In genomic region chr13:76391920-76392319, GRCm38 (mm10) we compare ENCODE assay signal across 21 mouse cellular contexts.
"Had no signal": no experiment of that assay in that cellular context is flagged by ENCODE, and none has a peak within 500 bp of the region (broad histone marks: within the 10 kb centered on the region; RNA-seq: fewer than 3 reads in every experiment).

No protein-coding gene starts in this region.

- H3K4me3 ChIP-seq: limb, embryonic 10.5 days; limb, embryonic 13.5 days; liver, embryonic 12.5 days; liver, embryonic 15.5 days; lung, embryonic 15.5 days; midbrain, embryonic 12.5 days; midbrain, embryonic 15.5 days; neural tube, embryonic 12.5 days; neural tube, embryonic 15.5 days; stomach, embryonic 15.5 days had no signal

- H3K36me3 ChIP-seq: limb, embryonic 10.5 days; limb, embryonic 13.5 days; liver, embryonic 12.5 days; liver, embryonic 15.5 days; lung, embryonic 15.5 days; midbrain, embryonic 12.5 days; midbrain, embryonic 15.5 days; neural tube, embryonic 12.5 days; neural tube, embryonic 15.5 days; stomach, embryonic 15.5 days had no signal

- H3K27ac ChIP-seq: limb, embryonic 10.5 days; limb, embryonic 13.5 days; liver, embryonic 12.5 days; liver, embryonic 15.5 days; lung, embryonic 15.5 days; midbrain, embryonic 12.5 days; midbrain, embryonic 15.5 days; neural tube, embryonic 12.5 days; neural tube, embryonic 15.5 days; stomach, embryonic 15.5 days had no signal

- H3K9ac ChIP-seq: limb, embryonic 13.5 days; liver, embryonic 12.5 days; liver, embryonic 15.5 days; lung, embryonic 15.5 days; midbrain, embryonic 12.5 days; midbrain, embryonic 15.5 days; neural tube, embryonic 12.5 days; neural tube, embryonic 15.5 days; stomach, embryonic 15.5 days had no signal

- H3K4me1 ChIP-seq: limb, embryonic 10.5 days; limb, embryonic 13.5 days; liver, embryonic 12.5 days; liver, embryonic 15.5 days; lung, embryonic 15.5 days; midbrain, embryonic 12.5 days; midbrain, embryonic 15.5 days; neural tube, embryonic 12.5 days; neural tube, embryonic 15.5 days; stomach, embryonic 15.5 days had no signal

- H3K27me3 ChIP-seq: liver, embryonic 12.5 days; liver, embryonic 15.5 days; midbrain, embryonic 15.5 days; neural tube, embryonic 12.5 days; neural tube, embryonic 15.5 days; stomach, embryonic 15.5 days had no signal

- H3K4me2 ChIP-seq: limb, embryonic 13.5 days; liver, embryonic 12.5 days; liver, embryonic 15.5 days; lung, embryonic 15.5 days; midbrain, embryonic 12.5 days; midbrain, embryonic 15.5 days; neural tube, embryonic 12.5 days; neural tube, embryonic 15.5 days; stomach, embryonic 15.5 days had no signal

- H3K9me3 ChIP-seq: limb, embryonic 10.5 days; limb, embryonic 13.5 days; liver, embryonic 12.5 days; liver, embryonic 15.5 days; lung, embryonic 15.5 days; midbrain, embryonic 12.5 days; midbrain, embryonic 15.5 days; neural tube, embryonic 12.5 days; neural tube, embryonic 15.5 days; stomach, embryonic 15.5 days had no signal

- ATAC-seq: liver, embryonic 12.5 days; midbrain, embryonic 15.5 days had no signal

- DNase-seq: kidney, adult 8-10 months; kidney, postnatal 14 days; kidney, postnatal 4 days; liver; lung, adult 18-20 months; lung, postnatal 10 days; lung, postnatal 36 days; retina, postnatal 1 day; right cerebral cortex, postnatal 25 days; spleen, adult 18-20 months; thymus, postnatal 36 days had no signal
